Mouse (Mus musculus) hindbrain, embryonic 15.5 days (tissue): ENCODE measurements around the gene Hist1h2ba. TPM values are rescaled to one million over a fixed set of nuclear protein-coding genes. Genes with fewer than 3 reads are reported as not detected.

Source experiments
- ATAC-seq: fragments of 200-750 bp; cut with Nextera tagmentation; 2 replicates; pipeline ENCODE4 v1.8.0; 2017; ENCODE audit warnings: low read depth, moderate number of reproducible peaks, moderate TSS enrichment; ENCODE audit not compliant: low FRiP score
- H3K27ac ChIP-seq: fragments of 300-500 bp; sonication (generic); replicated peaks from 2 replicates; pipeline ENCODE4 v1.5.1; 2015; ENCODE audit warnings: mild to moderate bottlenecking, inconsistent platforms
- H3K27me3 ChIP-seq: fragments of 300-500 bp; sonication (generic); 2 replicates; pipeline ENCODE4 v1.6.1; 2015; ENCODE audit warnings: control low read depth, inconsistent platforms
- H3K36me3 ChIP-seq: fragments of 300-500 bp; sonication (generic); 2 replicates; pipeline ENCODE4 v1.6.1; 2015; ENCODE audit warnings: control low read depth, inconsistent platforms
- H3K4me1 ChIP-seq: fragments of 300-500 bp; sonication (generic); replicated peaks from 2 replicates; pipeline ENCODE4 v1.6.1; 2015; ENCODE audit warnings: control low read depth, inconsistent platforms
- H3K4me2 ChIP-seq: fragments of 300-500 bp; sonication (generic); 2 replicates; pipeline ENCODE4 v1.6.1; 2015; ENCODE audit warnings: moderate library complexity, mild to moderate bottlenecking, inconsistent platforms
- H3K4me3 ChIP-seq: fragments of 300-500 bp; sonication (generic); 2 replicates; pipeline ENCODE4 v1.5.1; 2015; ENCODE audit warnings: mild to moderate bottlenecking, inconsistent platforms
- H3K9ac ChIP-seq: fragments of 300-500 bp; sonication (generic); 2 replicates; pipeline ENCODE4 v1.6.1; 2015; ENCODE audit warnings: inconsistent platforms
- H3K9me3 ChIP-seq: fragments of 300-500 bp; sonication (generic); 2 replicates; pipeline ENCODE4 v1.6.1; 2016; ENCODE audit warnings: control low read depth, inconsistent platforms
- WGBS: fragments of 180-500 bp; shearing (Covaris S2); methylation state at CpG from one replicate; pipeline ENCODE4 v1.1.7; 2015; 5-methylcytosine and 5-hydroxymethylcytosine counted together
- microRNA-seq: library from miRNA; unstranded; fragments of <30 nt; microRNA quantifications from one replicate; pipeline ENCODE4, GENCODE M21; 2016
- polyA plus RNA-seq: library from polyadenylated mRNA; unstranded; fragments of >200 nt; fragmentation: Nextera tagmentation; extraction: Ambion mirVana; gene quantifications from 2 replicates; pipeline ENCODE4 v1.2.1, GENCODE M21; 2015

Hist1h2ba gene
- polyA plus RNA-seq, 1 experiment from 2014 or later = not detected

DNA sequence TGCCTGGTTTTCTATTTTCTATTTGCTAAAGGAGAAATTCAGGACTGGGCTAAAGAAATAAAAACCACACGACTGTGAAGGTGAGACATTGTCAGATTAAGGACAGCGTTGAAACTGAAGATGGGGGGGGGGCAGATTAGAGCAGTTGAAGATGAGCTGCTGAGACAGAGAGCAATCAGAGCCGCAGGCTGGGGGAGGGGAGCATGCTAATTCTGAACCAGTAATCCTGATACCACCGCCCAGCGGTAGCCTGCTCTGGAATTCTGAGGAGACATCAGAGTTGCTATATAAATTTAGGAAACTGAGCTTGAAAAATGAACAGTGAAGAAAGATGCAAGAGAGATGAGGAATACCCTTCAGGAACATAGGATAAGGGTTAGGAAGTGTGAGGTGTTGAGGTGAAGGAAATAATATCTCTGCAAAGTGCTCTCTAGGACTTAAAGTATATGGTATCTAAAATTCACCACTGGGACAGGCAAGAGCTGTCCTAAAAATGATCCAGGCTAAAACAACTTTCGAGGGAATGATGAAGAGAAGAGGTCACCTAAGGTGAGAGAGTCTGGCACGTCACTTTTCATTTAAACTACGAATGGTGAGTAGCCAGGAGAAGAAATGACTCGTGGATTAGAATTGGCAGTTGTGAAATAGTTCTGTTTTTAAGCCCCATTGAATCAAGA is 41.2 kb downstream of the Hist1h2ba start:
- Histone ChIP-seq H3K4me2 (no peak overlapping the region), H3K9me3 (no peaks in the 10 kb centered on the region), H3K27ac (no peak overlapping the region), H3K4me1 (no peaks in the 10 kb centered on the region), H3K4me3 (no peak overlapping the region), H3K27me3 (no peaks in the 10 kb centered on the region), H3K9ac (no peak overlapping the region), H3K36me3 (no peaks in the 10 kb centered on the region)
- ATAC-seq = no peak
- WGBS = 22% methylated on average over 9 of the region's 9 CpGs

GRCm38 (mm10) chr13:23889011-23889605 is 44.8 kb downstream of the Hist1h2ba start:
- Histone ChIP-seq H3K4me1 (no peaks in the 10 kb centered on the region), H3K9ac (no peak overlapping the region), H3K4me3 (no peak overlapping the region), H3K27me3 (no peaks in the 10 kb centered on the region), H3K4me2 (no peak overlapping the region), H3K9me3 (no peaks in the 10 kb centered on the region), H3K36me3 (no peaks in the 10 kb centered on the region), H3K27ac (no peak overlapping the region)
- no peak for ATAC-seq
- 74% methylated on average over 6 of the region's 6 CpGs for WGBS

GRCm38 (mm10) chr13:23887026-23887725 is 46.8 kb downstream of the Hist1h2ba start:
- H3K27ac ChIP-seq = no peak overlapping the region

DNA sequence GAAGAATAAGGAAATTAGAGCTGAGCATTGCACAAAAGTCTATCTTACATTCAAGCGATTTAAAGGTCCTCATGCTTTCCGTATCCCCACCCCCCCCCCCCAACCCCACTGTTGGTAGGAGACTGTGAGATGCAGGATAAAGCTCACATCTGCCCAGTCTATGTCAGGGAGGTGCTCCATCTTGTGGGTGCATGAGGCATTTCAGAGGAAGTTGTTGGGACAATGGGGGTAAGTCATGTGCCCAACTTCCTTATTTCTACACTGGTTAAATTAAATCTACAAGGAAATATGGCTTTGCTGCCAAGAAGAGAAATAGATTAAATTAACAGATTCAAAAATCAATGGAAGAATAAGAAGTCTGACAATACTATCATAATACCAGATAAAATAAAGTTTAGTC is 48.4 kb downstream of the Hist1h2ba start:
- Histone ChIP-seq H3K4me3 (no peak overlapping the region), H3K4me2 (no peak overlapping the region), H3K27ac (no peak overlapping the region), H3K4me1 (no peaks in the 10 kb centered on the region), H3K9ac (no peak overlapping the region), H3K27me3 (no peaks in the 10 kb centered on the region), H3K9me3 (no peaks in the 10 kb centered on the region), H3K36me3 (no peaks in the 10 kb centered on the region)
- WGBS = 45% methylated on average over 2 of the region's 2 CpGs
- ATAC-seq = no peak

More at GRCm38 (mm10) chr13:23887026-23887725, 46.8 kb downstream of the Hist1h2ba start:
- Histone ChIP-seq H3K4me1 (no peaks in the 10 kb centered on the region), H3K4me3 (no peak overlapping the region), H3K27me3 (no peaks in the 10 kb centered on the region), H3K9me3 (no peaks in the 10 kb centered on the region), H3K9ac (no peak overlapping the region), H3K4me2 (no peak overlapping the region), H3K36me3 (no peaks in the 10 kb centered on the region)
- no peak for ATAC-seq
- WGBS = 85% methylated on average over 3 of the region's 3 CpGs

Small RNA genes within 50 kb of the gene (microRNA-seq; reads per million reads assigned to microRNA genes)
- not detected for gene Gm44344

Other genes starting within 250 kb of the Hist1h2ba start
- 19.3 and 25.4 TPM in 2 replicates for gene Hist1h2bc, start 250.0 kb downstream of the Hist1h2ba start, polyA plus RNA-seq
- gene Hist1h1t, start 238.3 kb downstream of the Hist1h2ba start, polyA plus RNA-seq = not detected in 2 replicates
- gene Hist1h4c, start 235.7 kb downstream of the Hist1h2ba start, polyA plus RNA-seq = 2.3 and 2.7 TPM in 2 replicates
- gene Hfe, start 223.3 kb downstream of the Hist1h2ba start, polyA plus RNA-seq = 4.5 and 5.1 TPM in 2 replicates
- 7.7 and 10.4 TPM in 2 replicates for gene Hist1h1c, start 195.3 kb downstream of the Hist1h2ba start, polyA plus RNA-seq
- 1.1 and 1.6 TPM in 2 replicates for gene Hist1h3c, start 188.6 kb downstream of the Hist1h2ba start, polyA plus RNA-seq
- gene Hist1h2bb, start 187.4 kb downstream of the Hist1h2ba start, polyA plus RNA-seq = 0.54 TPM in 1 of 2 replicates, not detected in the other
- gene Hist1h2ab, start 183.0 kb downstream of the Hist1h2ba start, polyA plus RNA-seq = 7.4 and 9.8 TPM in 2 replicates
- gene Hist1h3b, start 181.9 kb downstream of the Hist1h2ba start, polyA plus RNA-seq = 1.8 and 3.1 TPM in 2 replicates
- gene Hist1h4b, start 177.1 kb downstream of the Hist1h2ba start, polyA plus RNA-seq = 1.1 and 1.9 TPM in 2 replicates
- gene Hist1h4a, start 172.9 kb downstream of the Hist1h2ba start, polyA plus RNA-seq = 0.32 and 0.51 TPM in 2 replicates
- 0.35 and 2.4 TPM in 2 replicates for gene Hist1h3a, start 171.8 kb downstream of the Hist1h2ba start, polyA plus RNA-seq
- 0.75 and 0.84 TPM in 2 replicates for gene Hist1h1a, start 170.5 kb downstream of the Hist1h2ba start, polyA plus RNA-seq
- gene Trim38, start 164.2 kb downstream of the Hist1h2ba start, polyA plus RNA-seq = 0.10 TPM in 1 of 2 replicates, not detected in the other
- not detected in 2 replicates for gene Slc17a2, start 127.2 kb downstream of the Hist1h2ba start, polyA plus RNA-seq
- not detected in 2 replicates for gene Slc17a3, start 94.7 kb downstream of the Hist1h2ba start, polyA plus RNA-seq
- not detected in 2 replicates for gene Slc17a1, start 66.4 kb downstream of the Hist1h2ba start, polyA plus RNA-seq
- not detected in 2 replicates for gene Slc17a4, start 19.1 kb downstream of the Hist1h2ba start, polyA plus RNA-seq
- gene Hist1h2aa, start 306 bp upstream of the Hist1h2ba start, polyA plus RNA-seq = not detected in 2 replicates
- 0.88 and 1.6 TPM in 2 replicates for gene Scgn, start 57.1 kb upstream of the Hist1h2ba start, polyA plus RNA-seq